18 mouse cellular contexts compared by ENCODE assay signal in genomic region chr11:93344869-93345268, GRCm38 (mm10).
DNase-seq lines count a peak whose midpoint lies in the region; ATAC-seq and TF ChIP-seq lines count a peak whose summit lies in the region.
"Had no signal": no experiment of that assay in that cellular context is flagged by ENCODE, and none has a peak within 500 bp of the region (broad histone marks: within the 10 kb centered on the region; RNA-seq: fewer than 3 reads in every experiment).

No protein-coding gene starts in this region.

- 42% methylated on average over 3 of the region's 3 CpGs for WGBS in forebrain, embryonic 15.5 days
- 77% methylated on average over 3 of the region's 3 CpGs for WGBS in forebrain, embryonic 10.5 days
- 76% methylated on average over 3 of the region's 3 CpGs for WGBS in midbrain, embryonic 14.5 days
- 78% methylated on average over 3 of the region's 3 CpGs for WGBS in midbrain, embryonic 11.5 days
- 63% methylated on average over 3 of the region's 3 CpGs for WGBS in liver, embryonic 12.5 days (ENCODE audit: insufficient replicate concordance)
- WGBS in intestine, postnatal 0 days = 80% methylated on average over 3 of the region's 3 CpGs

- H3K4me3 ChIP-seq in forebrain, embryonic 15.5 days = no peak overlapping the region
- no peak overlapping the region for H3K4me3 ChIP-seq in forebrain, embryonic 10.5 days
- no peak overlapping the region for H3K4me3 ChIP-seq in midbrain, embryonic 14.5 days (replicated peaks; ENCODE audit: low read depth, low read length)
- H3K4me3 ChIP-seq in midbrain, embryonic 11.5 days (ENCODE audit: low read depth, low read length) = no peak overlapping the region
- no peak overlapping the region for H3K4me3 ChIP-seq in liver, embryonic 12.5 days
- no peak overlapping the region for H3K4me3 ChIP-seq in intestine, postnatal 0 days (ENCODE audit: low read depth, low read length)
- H3K4me3 ChIP-seq: embryonic facial prominence, embryonic 10.5 days; gastrocnemius, adult 2 months; intestine, embryonic 15.5 days; lung, embryonic 15.5 days; neural tube, embryonic 13.5 days had no signal

- H3K36me3 ChIP-seq in forebrain, embryonic 15.5 days = no peaks in the 10 kb centered on the region
- no peaks in the 10 kb centered on the region for H3K36me3 ChIP-seq in forebrain, embryonic 10.5 days (replicated peaks)
- H3K36me3 ChIP-seq in midbrain, embryonic 14.5 days (ENCODE audit: control insufficient read depth, insufficient read depth, low read length) = no peaks in the 10 kb centered on the region
- no peaks in the 10 kb centered on the region for H3K36me3 ChIP-seq in midbrain, embryonic 11.5 days (ENCODE audit: control insufficient read depth, insufficient read depth, low read length)
- no peaks in the 10 kb centered on the region for H3K36me3 ChIP-seq in liver, embryonic 12.5 days
- H3K36me3 ChIP-seq in intestine, postnatal 0 days (ENCODE audit: control insufficient read depth, insufficient read depth) = no peaks in the 10 kb centered on the region
- H3K36me3 ChIP-seq: embryonic facial prominence, embryonic 10.5 days; intestine, embryonic 15.5 days; lung, embryonic 15.5 days; neural tube, embryonic 13.5 days had no signal

- no peaks in the 10 kb centered on the region for H3K27me3 ChIP-seq in forebrain, embryonic 15.5 days
- H3K27me3 ChIP-seq in forebrain, embryonic 10.5 days (ENCODE audit: poor library complexity, severe bottlenecking) = no peaks in the 10 kb centered on the region
- H3K27me3 ChIP-seq in midbrain, embryonic 14.5 days (ENCODE audit: control insufficient read depth, insufficient read depth, low read length) = no peaks in the 10 kb centered on the region
- no peaks in the 10 kb centered on the region for H3K27me3 ChIP-seq in midbrain, embryonic 11.5 days (ENCODE audit: control insufficient read depth, insufficient read depth, low read length)
- no peaks in the 10 kb centered on the region for H3K27me3 ChIP-seq in liver, embryonic 12.5 days (replicated peaks)
- no peaks in the 10 kb centered on the region for H3K27me3 ChIP-seq in intestine, postnatal 0 days (replicated peaks; ENCODE audit: control insufficient read depth, insufficient read depth, low read length)
- H3K27me3 ChIP-seq: intestine, embryonic 15.5 days; lung, embryonic 15.5 days; neural tube, embryonic 13.5 days had no signal

- H3K4me2 ChIP-seq in forebrain, embryonic 15.5 days (replicated peaks) = no peak overlapping the region
- no peak overlapping the region for H3K4me2 ChIP-seq in midbrain, embryonic 14.5 days (ENCODE audit: low read length)
- no peak overlapping the region for H3K4me2 ChIP-seq in midbrain, embryonic 11.5 days
- no peak overlapping the region for H3K4me2 ChIP-seq in liver, embryonic 12.5 days
- no peak overlapping the region for H3K4me2 ChIP-seq in intestine, postnatal 0 days (replicated peaks; ENCODE audit: low read depth)
- H3K4me2 ChIP-seq: intestine, embryonic 15.5 days; lung, embryonic 15.5 days; neural tube, embryonic 13.5 days had no signal

- H3K9ac ChIP-seq in forebrain, embryonic 15.5 days (replicated peaks) = no peak overlapping the region
- H3K9ac ChIP-seq in midbrain, embryonic 14.5 days (replicated peaks; ENCODE audit: low read length) = no peak overlapping the region
- no peak overlapping the region for H3K9ac ChIP-seq in midbrain, embryonic 11.5 days (ENCODE audit: low read length)
- H3K9ac ChIP-seq in liver, embryonic 12.5 days = no peak overlapping the region
- H3K9ac ChIP-seq in intestine, postnatal 0 days (ENCODE audit: low read depth, low read length) = no peak overlapping the region
- H3K9ac ChIP-seq: intestine, embryonic 15.5 days; lung, embryonic 15.5 days; neural tube, embryonic 13.5 days had no signal

- DNase-seq in forebrain, embryonic 10.5 days (ENCODE audit: extremely low spot score, low spot score) = no peak
- peak; percentile 18 for DNase-seq in midbrain, embryonic 14.5 days
- no peak for DNase-seq in midbrain, embryonic 11.5 days (ENCODE audit: low spot score, missing footprints)
- DNase-seq in cerebellum, adult 9-10 months = peak; percentile 93
- DNase-seq in layer of hippocampus, postnatal 10 days (ENCODE audit: low spot score in 2 of 2) = peak; percentile 10 to 27
- DNase-seq: adrenal gland, postnatal 36 days; gastrocnemius, adult 2 months; heart, adult 11 months; thymus, postnatal 14 days had no signal

- 0 out of 2 replicates have a peak, but pooled peaks have one; percentile 26 for ATAC-seq in forebrain, embryonic 15.5 days (replicated peaks)
- no peak for ATAC-seq in midbrain, embryonic 14.5 days (ENCODE audit: low FRiP score, low TSS enrichment)
- ATAC-seq in midbrain, embryonic 11.5 days (ENCODE audit: low FRiP score) = no peak
- ATAC-seq in liver, embryonic 12.5 days = no peak
- no peak for ATAC-seq in intestine, postnatal 0 days
- ATAC-seq: activated CD4-positive, CD25-positive, alpha-beta regulatory T cell, adult 4 months; intestine, embryonic 15.5 days had no signal

- H3K9me3 ChIP-seq in forebrain, embryonic 15.5 days = no peaks in the 10 kb centered on the region
- no peaks in the 10 kb centered on the region for H3K9me3 ChIP-seq in forebrain, embryonic 10.5 days
- no peaks in the 10 kb centered on the region for H3K9me3 ChIP-seq in midbrain, embryonic 14.5 days (ENCODE audit: control insufficient read depth, low read length)
- no peaks in the 10 kb centered on the region for H3K9me3 ChIP-seq in midbrain, embryonic 11.5 days (ENCODE audit: control insufficient read depth, low read length)
- H3K9me3 ChIP-seq in liver, embryonic 12.5 days (replicated peaks) = 0 out of 2 replicates have a peak, but pooled peaks cover 2% of the 10 kb centered on the region
- no peaks in the 10 kb centered on the region for H3K9me3 ChIP-seq in intestine, postnatal 0 days (ENCODE audit: control insufficient read depth)
- H3K9me3 ChIP-seq: embryonic facial prominence, embryonic 10.5 days; intestine, embryonic 15.5 days; lung, embryonic 15.5 days; neural tube, embryonic 13.5 days had no signal

- no peaks in the 10 kb centered on the region for H3K4me1 ChIP-seq in forebrain, embryonic 15.5 days
- H3K4me1 ChIP-seq in forebrain, embryonic 10.5 days = no peaks in the 10 kb centered on the region
- H3K4me1 ChIP-seq in midbrain, embryonic 14.5 days (ENCODE audit: control insufficient read depth, insufficient read depth, low read length) = no peaks in the 10 kb centered on the region
- no peaks in the 10 kb centered on the region for H3K4me1 ChIP-seq in midbrain, embryonic 11.5 days (ENCODE audit: control insufficient read depth, insufficient read depth, low read length)
- no peaks in the 10 kb centered on the region for H3K4me1 ChIP-seq in liver, embryonic 12.5 days
- H3K4me1 ChIP-seq in intestine, postnatal 0 days (replicated peaks; ENCODE audit: control insufficient read depth, insufficient read depth, low read length) = no peaks in the 10 kb centered on the region
- H3K4me1 ChIP-seq: embryonic facial prominence, embryonic 10.5 days; intestine, embryonic 15.5 days; lung, embryonic 15.5 days; neural tube, embryonic 13.5 days had no signal

- TF ChIP-seq CTCF in intestine, postnatal 0 days (IDR thresholded peaks at IDR 0.05; ENCODE audit: low read depth) = no peak

- H3K27ac ChIP-seq in forebrain, embryonic 15.5 days (replicated peaks) = no peak overlapping the region
- no peak overlapping the region for H3K27ac ChIP-seq in forebrain, embryonic 10.5 days
- H3K27ac ChIP-seq in midbrain, embryonic 14.5 days (replicated peaks; ENCODE audit: low read depth, low read length) = no peak overlapping the region
- no peak overlapping the region for H3K27ac ChIP-seq in midbrain, embryonic 11.5 days (ENCODE audit: low read depth, low read length)
- no peak overlapping the region for H3K27ac ChIP-seq in liver, embryonic 12.5 days
- no peak overlapping the region for H3K27ac ChIP-seq in intestine, postnatal 0 days (ENCODE audit: low read depth, low read length)
- H3K27ac ChIP-seq: embryonic facial prominence, embryonic 10.5 days; gastrocnemius, adult 2 months; intestine, embryonic 15.5 days; kidney, postnatal 0 days; lung, embryonic 15.5 days; neural tube, embryonic 13.5 days had no signal

Comparison
In these comparisons a context has a peak if more than half of its experiments do, and no peak if none do; other contexts are left out.
1. DNase-seq: peak in midbrain, embryonic 14.5 days (single experiment), cerebellum, adult 9-10 months (single experiment) and layer of hippocampus, postnatal 10 days (2 of 2); none in forebrain, embryonic 10.5 days (single experiment) and midbrain, embryonic 11.5 days (single experiment).